Mouse (Mus musculus): Measurements from ENCODE around the gene Gadd45gip1.

The Gadd45gip1 gene

GRCm38 (mm10) chr8:84856864-84857441 lies 25.6 kb downstream of the Gadd45gip1 start, which contains the start of gene Farsa:
Gene Farsa, plus strand, starts transcription at chr8:84856989.
- DNase-seq = peak; percentile 93

DNA sequence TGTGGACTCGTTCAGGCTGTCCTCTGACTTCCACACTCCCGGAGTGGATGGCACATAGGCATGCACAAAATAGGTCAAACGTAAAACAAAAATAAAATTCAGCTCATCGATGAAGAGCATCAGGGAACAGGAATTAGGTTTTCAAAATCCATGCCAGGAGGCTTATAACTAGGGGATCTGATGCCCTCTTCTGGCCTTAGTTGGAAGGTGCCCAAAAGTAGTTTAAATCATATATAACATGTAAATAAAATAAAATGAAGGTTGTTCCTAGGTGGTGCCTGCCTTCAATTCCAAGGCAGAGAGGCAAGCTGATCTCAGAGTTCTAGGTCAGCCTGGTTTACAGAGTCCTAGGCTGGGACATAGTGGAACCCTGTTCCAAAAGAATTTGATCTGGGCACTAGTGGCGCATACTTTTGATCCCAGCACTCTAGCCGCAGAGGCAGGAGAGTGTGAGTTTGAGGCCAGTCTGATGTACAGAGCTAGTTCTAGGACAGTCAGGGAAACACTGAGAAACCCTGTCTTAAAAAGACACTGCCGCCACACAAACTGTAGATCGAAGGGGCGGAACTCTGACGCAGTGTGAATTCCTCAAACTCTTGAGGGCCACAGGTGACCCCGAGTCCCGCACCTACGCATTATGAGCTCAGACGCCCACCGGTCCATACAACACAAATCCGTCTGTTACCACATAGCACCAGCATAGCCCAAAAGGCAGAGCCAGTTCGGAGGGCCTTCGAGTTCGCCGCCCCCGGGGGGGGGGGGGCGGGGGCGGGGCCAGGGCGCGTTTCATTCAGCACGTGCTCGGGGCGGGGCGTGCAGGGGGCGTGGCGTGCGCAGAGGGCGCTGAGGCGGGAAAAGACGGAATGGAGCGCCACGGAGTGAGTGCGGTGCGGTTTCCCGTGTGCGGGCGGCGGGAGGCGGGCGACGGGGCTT lies 40.3 kb downstream of the Gadd45gip1 start, which contains the start of gene Syce2:
Gene Syce2, plus strand, starts transcription at position 736 of the 933 bp plus-strand sequence.
- peak; percentile 93 for DNase-seq

GRCm38 (mm10) chr8:84872309-84872965 lies 41.1 kb downstream of the Gadd45gip1 start:
- peak; percentile 70 for DNase-seq

DNA sequence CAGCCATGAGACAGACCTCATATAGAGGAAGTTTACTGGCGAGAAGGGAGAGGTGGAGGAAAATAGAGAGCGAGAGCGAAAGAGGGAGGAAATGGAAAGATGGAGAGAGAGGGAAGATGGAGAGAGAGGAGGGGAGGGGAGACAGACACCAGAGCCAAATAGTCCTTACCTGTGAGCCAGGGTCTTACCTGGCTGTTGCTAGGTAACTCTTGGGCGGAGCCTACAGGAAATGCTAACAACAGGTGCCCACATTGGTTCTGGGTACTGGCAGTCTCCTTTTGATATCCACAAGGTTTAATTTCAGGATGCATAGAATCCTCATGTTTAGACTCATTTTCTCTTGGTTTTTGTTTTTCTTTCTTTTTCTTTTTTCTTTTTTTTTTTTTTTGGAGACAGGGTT lies 41.7 kb downstream of the Gadd45gip1 start:
- DNase-seq = no peak

DNA sequence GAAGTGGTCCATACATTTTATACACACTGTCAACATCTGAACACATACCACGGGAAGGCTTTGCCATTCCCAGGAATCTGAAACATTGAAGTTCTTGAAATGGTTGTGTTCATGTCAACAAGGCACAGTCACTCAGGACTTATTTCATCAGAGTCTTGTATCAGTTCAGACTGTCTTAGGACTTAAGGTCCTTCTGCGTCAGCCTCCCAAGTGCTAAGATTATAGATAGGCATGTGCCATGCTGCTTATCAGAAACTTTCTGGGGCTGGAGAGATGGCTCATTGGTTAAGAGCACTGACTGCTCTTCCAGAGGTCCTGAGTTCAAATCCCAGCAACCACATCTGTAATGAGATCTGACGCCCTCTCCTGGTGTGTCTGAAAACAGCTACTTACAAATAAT lies 43.0 kb downstream of the Gadd45gip1 start:
- no peak for DNase-seq

DNA sequence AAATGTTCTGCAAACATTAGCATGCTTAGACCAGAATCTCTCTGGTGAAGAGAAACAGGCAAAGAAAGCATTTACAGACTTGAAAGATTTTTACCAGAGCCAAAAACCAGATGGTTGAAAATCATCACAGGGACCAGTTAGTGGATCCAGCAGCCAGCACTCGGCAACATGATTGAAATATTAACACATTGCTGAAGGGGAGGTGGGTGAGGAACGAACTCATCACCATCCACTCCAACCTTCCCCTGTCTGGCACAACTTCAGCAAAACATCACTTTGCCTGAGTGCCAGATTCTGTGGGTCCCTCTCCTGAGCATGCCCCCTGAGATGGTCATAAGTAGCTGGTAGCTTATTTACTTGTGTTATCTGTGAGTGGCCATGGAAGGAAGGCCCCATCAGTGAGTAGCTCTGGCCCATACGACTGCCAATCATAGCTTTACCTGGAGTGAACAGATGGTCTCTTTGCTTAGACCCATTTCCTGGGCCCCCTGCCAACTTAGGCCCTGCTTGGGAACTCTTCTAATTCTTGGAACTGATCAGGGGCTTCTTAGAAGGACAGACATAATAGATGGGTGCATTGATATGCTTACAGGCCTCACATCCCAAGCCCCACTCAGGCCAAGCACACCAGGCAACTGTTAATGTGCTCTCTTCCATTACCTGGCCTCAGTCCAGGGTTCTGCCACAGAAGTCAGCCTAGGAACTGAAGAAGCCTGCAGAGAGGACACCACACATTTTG lies 46.1 kb downstream of the Gadd45gip1 start:
- no peak for DNase-seq

GRCm38 (mm10) chr8:84878915-84879314 lies 47.6 kb downstream of the Gadd45gip1 start:
- peak; percentile 43 for DNase-seq

DNA sequence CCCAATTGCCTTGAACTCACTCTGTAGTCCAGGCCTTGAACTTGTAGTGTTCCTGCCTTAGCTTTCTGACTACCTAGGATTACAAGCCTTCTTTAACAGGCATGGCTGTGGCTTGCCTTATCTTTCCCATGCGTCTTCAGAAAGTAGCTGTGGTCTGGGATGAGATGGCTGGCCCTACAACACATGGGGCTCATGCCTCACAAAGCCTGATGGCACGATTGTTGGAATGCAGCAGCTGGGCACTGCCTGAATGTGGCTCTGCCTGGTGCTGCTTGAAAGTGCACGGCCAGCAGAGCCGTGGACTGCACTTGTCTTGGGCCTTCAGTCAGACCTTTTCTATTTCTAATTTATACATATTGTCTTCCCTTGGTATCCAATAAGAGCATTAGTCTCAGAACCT lies 53.4 kb downstream of the Gadd45gip1 start:
- DNase-seq = no peak

Data from liver (tissue).